Mouse (Mus musculus) forelimb bud, embryonic 11.5 days (tissue): Measurements from ENCODE around the gene Sema4c.
"Not testable (repeated sequence)": the region's sequence is repeated elsewhere in the genome, so short reads cannot be mapped to it uniquely, and the experiment has no call there.

Experiments used
- DNase-seq: peaks from one replicate; pipeline ENCODE4 v3.0.0-alpha.2; 2012; ENCODE audit warnings: low read depth, low spot score

Sema4c gene

DNA sequence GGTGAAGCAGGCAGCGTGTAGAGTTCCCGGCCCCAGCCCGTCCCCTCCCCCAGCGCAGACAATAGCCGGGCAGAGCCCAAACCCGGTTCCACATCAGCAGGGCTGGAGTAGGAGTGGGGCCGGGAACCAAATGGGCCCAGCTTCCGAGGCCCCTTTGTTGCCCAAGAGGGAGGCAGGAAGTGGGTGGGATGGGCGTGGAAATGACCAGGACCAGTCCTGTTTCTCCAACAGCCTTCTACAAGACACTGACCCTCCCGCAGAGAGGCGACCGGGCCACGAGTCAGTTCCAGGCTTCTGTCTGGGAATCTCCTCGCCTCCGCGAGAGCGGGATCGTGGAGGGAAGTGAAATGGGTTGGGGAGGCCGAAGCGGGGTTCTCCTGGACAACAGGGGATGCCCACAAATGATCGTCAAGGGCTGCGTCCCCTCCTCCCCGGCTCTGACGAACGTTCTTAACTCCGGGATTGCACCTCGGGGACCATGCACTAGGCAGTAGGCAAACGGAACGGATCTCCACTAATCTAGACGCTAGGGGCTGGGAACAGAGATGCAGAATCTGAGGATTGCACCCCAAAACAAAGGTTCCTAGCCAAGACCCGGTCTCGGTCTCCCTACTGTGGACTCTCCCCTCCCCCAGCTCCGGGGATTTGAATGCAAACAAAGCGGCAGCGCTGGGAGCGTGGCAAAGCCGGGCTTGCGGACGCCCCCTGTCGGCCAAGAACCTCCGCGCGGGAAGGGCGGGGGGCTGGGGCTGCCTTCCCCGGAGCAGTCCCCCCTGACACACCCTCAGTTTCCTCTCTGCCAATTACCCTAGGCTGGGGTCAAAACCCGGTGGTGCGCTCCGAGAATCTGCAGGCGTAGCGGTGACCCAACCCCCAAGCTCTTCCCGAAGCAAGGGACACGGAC lies 1.3 kb downstream of the Sema4c start:
- peak; percentile 94 for DNase-seq

DNA sequence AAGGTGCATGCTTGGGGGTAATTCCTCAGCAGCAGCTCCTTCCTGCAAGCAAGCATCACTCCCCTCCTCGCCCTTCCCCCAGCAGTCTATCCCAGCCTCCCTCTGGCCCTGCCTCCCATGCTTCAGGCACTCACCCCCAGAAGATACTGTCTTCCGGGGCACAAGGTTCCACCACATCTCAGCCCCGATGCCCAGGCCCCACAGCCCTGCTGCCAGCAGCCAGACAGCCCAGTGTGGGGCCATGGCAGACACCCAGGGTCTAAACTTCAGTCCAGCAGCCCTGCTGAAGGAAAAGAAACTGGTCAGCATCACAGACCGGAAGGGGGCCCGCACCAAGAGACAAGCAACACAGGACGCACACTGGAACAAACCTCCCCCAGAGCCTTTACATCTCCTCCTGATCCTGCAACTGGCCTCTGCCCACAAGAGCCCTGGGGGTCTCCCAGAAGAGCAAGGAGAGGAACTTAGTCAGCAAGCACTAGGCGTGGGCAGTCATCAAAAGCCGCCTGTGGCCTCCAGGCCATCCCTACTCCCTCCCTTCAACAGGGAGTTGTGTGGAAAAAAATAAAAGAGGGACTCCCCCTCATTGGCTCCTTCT lies 2.3 kb downstream of the Sema4c start:
- DNase-seq: no peak

DNA sequence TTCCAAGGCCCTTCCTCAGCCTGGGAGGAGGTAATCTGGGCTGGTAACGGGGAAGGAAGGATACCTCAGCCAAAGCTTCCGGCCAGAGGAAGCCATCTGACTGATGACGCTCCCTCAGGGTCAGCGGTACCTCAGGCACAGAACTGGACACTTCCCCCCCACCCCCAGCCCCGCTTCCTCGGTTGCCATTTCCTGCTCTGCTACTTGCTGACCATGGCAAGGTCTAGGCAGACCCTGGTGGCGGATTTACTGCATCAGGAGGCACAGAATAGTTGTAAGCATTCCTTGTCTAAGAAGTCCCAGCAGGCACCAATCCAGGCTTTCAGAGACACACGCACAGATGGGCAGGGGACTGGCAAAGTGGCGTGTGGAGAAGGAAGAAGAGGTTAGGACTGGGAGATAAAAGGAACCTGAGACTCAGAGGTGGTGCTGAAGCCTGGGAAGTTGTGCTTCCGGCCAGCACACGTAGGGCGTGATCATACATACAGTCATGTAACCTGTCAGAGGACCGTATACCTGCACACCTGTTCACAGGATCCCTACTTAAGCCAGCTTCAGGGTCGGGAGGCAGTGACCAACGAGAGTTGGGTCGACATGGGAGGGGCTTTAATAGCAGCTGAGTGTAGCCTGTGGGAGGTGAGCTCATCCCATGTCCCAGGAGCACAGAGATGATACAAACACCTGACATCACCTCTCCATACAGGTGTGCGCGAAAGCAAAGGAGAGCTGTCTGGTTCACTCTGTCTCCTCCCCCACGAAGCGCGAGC lies 3.3 kb downstream of the Sema4c start:
- DNase-seq: no peak

DNA sequence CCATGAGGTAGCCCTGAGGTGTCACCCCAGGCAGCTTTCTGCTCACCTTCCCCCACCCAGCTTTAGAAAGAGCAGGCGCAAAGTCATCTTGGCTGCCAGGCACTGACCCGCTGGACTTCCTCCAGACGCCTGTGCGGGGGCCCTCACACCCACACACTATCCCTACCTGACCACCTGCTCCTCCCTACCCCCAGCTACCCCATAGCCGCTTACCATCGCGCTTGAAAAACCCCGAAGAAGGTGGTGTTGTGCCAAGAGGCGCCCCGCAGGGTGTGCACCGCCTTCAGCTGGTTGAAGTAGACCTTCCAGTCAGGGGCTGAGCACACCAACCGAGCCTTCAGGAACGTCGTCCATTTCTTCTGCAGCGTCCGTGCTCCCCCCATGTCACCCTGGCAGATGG lies 5.6 kb downstream of the Sema4c start:
- DNase-seq: no peak

DNA sequence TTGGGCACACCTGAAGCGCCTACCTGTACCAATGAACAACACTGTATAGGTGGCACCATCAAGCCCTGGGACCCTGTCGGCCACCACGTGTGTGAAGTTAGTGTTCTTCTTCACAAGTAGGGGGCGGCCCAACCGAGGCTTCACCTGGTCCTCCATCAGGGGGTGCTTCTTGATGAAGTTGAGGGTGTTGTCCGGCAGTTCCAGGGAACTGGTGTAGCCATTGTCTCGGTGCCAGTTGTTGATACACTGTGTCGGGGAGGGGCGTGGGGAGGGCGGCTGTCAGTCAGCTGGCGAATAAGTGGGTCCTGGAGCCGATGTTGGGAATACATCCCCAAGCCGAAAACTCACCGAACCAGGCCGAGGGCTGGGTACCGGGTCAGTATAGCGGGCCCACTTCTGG lies 6.2 kb downstream of the Sema4c start:
- no peak for DNase-seq

DNA sequence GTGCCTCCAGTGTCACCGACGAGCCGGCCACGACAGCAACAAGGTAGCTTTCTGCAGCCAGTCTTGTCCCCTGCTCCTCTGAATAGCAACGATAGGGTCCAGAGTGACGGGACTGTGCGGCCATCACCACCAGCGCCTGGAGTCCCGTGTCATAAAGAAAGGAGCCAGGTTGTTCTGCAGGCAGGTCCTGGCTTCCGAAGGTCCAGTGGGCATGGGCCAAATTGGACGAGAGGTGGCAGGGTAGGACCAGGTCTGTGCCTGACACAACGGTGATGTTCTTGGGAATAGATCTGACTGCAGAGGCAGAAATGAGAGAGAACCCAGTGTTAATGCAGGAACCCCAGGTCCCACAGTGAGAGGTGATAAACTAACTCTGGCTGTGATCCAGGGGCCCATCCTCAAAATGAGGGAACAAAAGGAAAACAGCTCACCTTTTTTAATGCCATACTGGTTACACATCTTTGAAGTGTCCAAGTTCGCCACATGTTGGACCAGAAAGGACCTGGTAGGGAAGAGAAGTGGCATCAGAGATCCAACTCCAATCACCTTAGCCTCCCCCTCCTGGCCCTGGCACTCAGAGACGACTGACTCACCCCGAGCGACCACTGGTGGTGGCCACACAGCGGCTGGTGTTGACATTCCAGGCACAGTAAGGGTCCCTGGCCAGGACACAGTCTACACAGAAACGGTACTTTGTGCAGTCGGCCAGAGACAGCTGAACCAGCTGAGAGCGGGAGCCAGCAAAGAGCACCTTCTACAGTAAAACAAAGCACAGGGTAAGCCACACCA lies 7.9 kb downstream of the Sema4c start:
- DNase-seq: no peak

DNA sequence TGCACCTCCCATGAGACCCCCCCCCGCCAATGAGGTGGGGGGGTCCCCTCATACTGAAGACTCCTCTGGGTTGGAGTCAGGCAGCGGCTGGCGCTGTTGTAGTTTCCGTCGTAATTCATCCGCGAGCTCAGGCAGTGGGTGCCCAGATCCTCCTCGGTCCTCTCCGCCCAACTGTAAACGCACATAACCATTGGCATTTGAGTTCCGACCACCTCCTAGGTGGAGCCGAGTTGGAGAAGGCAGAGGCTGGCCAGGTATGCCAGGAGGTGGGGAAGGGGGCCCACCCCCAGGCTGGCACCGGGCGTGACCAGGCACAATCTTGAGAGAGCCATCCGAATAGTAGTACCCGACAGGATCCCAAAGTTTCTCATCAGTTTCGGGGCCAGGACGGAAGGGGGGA lies 8.7 kb downstream of the Sema4c start:
- DNase-seq: no peak

DNA sequence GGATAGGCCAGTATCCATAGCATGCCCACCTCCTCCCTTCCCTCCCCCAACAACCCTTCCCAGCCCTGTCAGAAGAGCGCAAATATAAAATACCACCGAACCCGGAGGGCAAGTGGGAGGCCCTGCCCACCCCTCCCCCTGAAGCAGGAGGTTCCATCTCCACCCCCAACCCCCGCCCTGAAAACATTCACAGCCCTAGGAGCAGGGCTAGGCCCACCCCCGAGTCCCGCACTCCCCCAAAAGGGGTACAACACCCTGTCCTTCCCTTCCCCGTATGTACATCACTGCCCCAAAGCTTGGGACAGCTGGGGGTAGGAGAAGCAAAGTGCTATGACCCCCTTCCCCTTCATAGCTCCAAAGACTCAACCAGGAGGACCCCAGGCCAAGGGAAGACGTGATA lies 9.4 kb downstream of the Sema4c start:
- DNase-seq: no peak

DNA sequence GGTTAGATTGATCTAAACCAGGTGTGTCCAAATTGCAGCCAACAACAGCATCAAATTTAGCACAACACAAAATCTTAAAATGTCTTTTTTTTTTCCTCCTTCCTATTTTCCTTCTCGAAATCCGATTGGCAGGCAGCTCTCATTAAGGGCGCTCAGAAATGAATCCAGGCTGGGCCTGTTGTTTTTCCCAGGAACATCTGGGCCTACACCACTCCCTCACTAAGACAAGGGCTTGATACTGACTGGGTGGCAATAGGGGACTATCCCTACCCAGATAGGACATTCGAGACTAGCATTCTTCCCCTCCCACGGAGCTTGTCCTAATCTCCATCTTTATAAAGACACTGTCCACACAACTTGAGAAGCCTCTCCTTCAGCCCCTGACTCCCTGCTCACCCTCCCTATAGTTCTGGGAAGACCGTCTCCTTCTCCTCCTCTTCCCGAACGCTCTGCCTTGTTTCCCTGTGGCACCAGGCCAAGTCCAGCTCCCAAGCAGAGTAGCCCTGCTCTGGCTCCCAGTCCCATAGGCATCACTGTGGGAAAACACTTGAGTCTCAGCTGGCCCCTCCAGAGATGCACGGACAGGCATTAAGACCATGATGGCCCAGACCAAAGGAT lies 10.1 kb downstream of the Sema4c start:
- DNase-seq: peak; percentile 43

DNA sequence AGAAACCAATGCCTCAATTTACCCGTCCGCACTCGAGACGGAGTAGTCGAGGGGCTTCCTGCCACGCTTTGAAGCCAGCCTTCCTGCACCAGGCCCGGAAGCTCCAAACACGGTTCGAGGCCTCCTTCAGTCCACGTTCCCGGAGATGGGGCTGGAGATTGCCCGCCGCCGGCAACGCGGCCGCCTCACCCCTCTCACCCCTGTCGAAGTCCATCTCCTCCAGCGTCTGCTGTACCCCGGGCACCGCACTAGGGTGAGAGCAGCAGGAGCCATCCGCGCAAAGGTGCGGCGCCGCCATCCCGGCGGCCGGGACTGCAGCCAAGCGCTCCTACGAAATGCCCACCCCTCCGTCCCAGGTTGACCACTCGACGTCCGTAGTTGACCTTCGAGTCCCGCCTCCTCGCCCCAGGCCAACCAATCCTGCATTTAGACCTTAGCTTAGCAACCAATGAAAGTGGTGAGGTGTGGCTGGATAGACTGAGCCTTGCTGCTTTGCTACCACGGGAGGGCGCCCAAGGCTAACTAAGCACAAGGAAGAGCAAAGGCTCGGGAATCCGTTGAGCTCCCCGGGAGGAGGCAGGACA lies 11.2 kb downstream of the Sema4c start, which contains the start of gene Ankrd39:
Gene Ankrd39, minus strand, starts transcription at position 558 of the 584 bp plus-strand sequence.
- DNase-seq: peak; percentile 99

DNA sequence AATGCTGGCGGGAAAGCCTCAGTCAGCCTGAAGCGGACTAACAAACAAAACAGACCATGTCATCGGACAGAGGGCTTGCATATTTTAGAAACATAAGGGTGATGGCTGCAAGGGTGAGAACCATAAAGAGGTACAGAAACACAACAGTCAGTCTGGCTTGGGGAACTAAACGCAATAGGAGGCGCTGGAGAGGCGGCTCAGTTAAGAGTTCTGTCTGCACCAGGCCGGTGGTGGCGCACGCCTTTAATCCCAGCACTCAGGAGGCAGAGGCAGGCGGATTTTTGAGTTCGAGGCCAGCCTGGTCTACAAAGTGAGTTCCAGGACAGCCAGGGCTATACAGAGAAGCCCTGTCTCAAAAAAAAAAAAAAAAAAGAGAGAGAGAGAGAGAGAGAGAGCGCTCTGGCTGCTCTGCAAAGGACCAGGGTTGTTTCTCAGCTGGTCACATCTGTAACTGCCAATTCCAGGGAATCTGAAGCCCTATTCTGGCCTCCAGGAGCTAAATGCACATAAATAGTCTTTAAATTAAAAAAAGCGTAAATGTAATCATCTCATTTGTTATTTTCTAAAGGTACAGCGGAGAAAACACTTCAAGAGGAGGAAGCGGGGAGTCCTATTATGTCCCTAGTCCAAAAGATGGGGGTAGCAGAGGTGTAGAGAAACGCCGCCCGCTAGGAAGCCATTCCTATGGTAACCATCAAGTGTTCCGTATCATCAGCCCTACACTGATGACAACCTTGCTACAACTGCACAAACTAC lies 12.1 kb downstream of the Sema4c start:
- no peak for DNase-seq

DNA sequence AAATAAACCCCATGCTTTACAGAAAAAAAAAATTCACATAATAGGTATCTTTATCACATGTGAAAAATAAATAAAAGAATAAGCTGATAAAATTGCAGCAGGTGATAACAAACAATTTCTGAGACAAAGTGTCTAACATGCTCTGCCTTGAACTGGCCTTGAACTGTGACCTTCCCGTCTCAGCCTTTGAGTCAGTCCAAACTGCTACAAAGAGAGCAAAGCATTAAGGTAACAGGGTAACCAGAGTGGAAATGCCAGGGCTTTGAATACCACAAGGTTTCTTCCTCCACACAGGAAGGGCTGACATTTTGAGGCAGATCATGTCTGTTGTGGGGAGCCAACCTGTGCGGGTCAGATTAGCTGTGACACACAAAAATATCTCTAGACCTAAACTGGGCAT lies 12.8 kb downstream of the Sema4c start:
- DNase-seq: no peak

DNA sequence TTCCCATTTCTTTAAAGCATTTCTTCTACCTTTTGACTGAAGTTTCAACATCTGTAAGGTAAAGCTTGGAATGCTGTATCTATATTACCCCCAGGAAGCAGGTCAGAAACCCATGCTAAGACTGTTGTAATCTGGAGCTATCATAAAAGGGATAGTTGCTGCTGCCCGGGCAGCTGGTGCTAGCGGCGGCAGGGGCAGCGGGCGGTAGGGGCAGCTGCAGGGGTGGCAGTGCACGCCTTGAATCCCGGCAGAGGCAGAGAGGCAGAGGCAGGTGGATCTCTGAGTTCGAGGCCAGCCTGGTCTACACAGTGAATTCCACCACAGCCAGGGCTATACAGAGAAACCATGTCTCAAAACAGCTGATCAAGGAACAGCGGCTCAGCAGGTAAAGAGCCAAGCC lies 15.2 kb downstream of the Sema4c start:
- DNase-seq: no peak

DNA sequence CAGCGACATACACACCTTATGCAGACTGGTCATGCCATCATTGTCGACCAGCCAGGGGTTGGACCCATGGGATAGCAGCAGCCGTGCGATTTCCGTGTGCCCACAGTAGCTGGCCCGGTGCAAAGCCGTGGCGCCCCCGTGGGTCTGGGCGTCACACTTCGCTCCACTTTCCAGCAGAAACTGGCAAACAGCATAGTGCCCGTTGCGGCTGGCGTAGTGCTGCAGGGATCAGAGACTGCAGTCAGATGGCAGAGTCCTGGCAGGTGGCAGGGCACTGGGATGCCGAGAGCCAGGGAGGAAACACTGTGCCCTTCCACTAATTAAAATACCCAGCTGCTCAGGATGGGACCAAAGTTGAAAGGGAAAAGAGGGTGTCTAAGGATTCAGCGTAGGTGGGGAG lies 16.3 kb downstream of the Sema4c start:
- no peak for DNase-seq

DNA sequence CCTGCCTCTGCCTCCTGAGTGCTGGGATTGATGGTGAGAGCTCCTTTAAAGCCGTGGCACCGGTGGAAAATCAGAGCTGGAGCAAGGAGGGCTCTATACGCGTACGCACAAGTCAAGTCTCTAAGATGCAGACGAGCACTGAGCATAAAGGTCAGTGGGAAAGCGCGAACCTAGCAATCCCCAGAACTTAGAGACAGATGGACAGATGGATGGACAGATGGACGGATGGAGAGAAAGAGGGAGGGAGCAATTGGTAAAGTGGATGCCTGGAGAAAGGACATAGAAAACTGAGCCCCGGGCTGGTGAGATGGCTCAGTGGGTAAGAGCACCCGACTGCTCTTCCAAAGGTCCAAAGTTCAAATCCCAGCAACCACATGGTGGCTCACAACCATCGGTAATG lies 17.3 kb downstream of the Sema4c start:
- DNase-seq: no peak

DNA sequence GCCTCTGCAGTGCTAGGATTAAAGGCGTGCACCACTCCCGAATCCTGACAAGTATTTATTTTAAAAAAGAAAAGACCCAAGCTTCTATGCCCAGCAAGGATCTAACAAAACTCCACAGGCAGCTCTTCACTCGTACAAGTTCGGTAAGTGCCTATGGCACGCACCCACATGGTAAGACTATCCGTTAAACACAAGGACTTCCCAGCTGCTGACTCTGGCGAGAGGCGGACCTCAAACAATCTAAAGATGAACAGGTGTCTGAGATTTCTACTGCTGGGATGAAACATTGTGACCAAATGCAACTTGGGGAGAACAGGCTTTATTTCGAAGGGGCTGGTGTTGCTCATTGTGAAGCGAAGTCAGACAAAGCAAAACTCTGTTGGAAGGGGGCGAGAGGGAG lies 18.0 kb downstream of the Sema4c start:
- DNase-seq: no peak

DNA sequence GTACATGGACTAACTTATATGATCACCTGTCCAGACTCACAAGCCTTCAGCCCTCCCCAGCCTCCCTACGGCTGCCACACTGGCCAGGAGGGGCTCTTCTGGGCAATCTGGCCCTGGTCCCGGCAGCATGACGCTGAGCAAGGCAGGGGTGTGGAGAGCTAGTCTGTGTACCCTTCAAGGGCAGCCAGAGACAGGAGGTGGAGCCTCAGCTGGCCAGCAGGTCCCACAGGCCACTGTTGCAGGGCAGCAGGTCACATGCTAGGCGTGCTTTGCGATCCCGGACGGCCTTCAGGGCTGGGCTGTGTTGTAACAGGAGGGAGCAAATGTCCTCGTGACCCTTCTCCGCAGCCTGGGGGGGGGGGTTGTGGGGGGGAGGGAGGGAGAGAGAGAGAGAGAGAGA lies 19.0 kb downstream of the Sema4c start, which contains the start of gene Gm42417:
Gene Gm42417, minus strand, starts transcription at position 244 of the 400 bp plus-strand sequence.
- DNase-seq: no peak

DNA sequence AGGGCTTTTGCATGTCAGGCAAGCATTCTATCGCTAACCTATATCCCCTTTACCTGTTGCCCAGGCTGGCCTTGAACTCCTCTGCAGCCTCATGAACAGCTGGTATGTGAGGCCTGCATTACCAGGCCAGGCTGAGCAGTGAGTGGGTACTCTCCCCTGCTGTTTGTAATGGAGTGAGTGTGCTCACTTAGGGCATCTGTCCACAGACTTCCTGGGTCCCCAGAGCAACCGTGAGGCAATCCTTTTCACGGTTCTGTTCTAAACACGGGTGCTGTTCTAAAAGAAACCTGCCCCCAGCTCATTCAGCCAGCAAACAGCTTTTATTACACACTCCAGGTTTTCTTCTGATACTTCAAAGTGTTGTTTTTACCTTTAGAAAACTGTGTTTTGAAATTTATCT lies 19.4 kb downstream of the Sema4c start:
- no peak for DNase-seq

DNA sequence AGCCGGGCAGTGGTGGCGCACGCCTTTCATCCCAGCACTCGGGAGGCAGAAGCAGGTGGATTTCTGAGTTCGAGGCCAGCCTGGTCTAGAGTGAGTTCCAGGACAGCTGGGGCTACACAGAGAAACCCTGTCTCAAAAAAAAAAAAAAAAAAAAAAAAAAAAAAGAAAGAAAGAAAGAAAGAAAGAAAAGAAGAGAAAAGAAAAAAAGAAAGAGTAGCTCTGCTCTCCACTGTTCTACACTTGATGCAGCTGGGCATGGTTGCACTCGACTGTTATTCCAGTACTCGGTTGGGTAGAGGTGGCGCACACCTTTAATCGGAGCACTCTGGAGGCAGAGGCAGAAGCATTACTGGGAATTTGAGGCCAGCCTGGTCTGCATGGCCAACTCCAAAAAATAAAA lies 21.4 kb downstream of the Sema4c start, which contains the start of gene Ankrd23:
Gene Ankrd23, minus strand, starts transcription at position 101 of the 400 bp plus-strand sequence.
- not testable (repeated sequence) for DNase-seq

DNA sequence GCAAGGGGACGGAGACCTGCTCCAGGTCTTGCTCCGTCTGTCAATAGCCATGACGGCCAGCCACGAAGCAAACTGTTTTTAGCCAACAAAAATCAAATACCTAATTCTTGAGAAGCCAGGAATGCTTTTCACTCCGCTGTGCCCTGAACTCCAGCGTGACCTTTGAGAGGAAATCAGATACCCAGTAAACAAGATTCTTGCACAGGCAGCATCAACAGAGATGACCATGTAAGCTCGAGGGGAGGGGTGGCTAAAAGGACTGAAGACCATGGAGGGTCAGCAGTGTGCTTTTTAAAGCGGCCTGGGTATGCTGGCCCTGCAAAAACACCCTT lies 21.8 kb downstream of the Sema4c start:
- no peak for DNase-seq
